Mouse (Mus musculus): ENCODE measurements around the gene Etfdh. TPM values are rescaled to one million over a fixed set of nuclear protein-coding genes. Genes with fewer than 3 reads are reported as not detected.

The Etfdh gene
- polyA plus RNA-seq, 1 experiment from 2014 or later: 67.4 TPM

DNA sequence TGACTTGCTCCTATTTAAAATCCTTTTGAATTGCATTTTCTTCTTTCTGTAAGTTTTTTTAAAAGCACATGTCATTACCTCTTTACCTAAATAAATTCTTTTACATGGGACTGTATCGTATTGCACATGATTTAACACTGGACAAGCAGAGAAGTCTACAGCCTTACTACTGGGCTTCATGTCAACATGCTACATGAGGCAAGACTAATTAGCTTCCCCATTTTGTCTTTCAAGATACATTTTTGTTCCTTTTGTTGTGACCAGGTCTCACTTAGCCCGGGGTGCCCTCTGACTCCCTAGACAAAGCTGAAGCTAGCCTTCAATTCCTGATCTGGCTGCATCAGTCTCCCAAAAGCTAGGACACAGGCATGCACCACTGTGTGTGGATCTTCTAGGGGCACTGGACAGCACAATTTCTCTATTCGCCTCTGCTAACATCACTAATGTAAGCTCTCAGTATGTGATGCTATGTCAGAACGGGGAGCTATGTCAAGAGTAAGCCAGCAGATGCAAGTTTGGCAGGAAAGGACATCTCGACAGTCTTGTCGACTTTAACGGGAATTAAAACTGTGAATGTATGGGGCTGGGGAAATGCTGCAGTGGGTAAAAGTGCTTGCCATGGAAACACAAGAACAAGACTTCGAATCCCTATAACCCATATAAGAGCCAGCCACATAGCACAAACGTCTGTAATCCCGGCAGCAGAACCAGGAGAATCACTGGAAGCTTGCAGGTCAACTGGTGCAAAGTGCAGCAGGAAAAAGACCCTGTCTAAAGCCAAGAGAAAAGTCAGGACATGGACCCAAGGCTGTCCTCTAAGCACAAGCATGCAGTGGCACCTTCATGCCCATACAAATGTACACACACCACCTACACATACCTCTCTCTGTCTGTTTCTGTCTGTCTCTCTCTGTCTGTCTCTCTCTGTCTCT lies 67.2 kb downstream of the Etfdh start:
- ATAC-seq (replicated peaks; ENCODE audit: low FRiP score): no peak
- Histone ChIP-seq H3K4me3 (replicated peaks) (no peak overlapping the region), H3K9ac (no peak overlapping the region), H3K27me3 (no peaks in the 10 kb centered on the region), H3K27ac (no peak overlapping the region), H3K9me3 (replicated peaks) (no peaks in the 10 kb centered on the region), H3K4me1 (peaks cover 35% of the 10 kb centered on the region), H3K4me2 (no peak overlapping the region), H3K36me3 (no peaks in the 10 kb centered on the region)
- WGBS: 84% methylated on average over 10 of the region's 10 CpGs

DNA sequence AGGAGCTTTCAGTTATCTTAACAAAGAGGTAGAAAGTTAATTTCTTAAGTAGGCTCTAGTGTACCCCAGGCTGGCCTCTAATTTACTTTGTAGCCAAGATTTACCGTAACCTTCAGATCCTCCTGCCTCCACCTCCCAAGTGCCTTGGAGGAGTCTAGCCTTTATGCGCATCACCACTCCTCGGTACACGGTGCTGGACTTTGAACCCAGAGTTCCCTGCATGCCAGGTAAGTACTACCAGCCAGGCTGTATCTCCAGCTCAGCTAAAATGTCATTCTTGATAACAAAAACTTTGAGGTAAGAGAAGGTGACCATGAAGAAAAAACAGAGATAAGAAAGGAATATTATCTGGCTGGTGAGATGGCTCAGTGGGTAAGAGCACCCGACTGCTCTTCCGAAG lies 68.7 kb downstream of the Etfdh start:
- ATAC-seq (replicated peaks; ENCODE audit: low FRiP score): no peak
- WGBS: 95% methylated on average over 6 of the region's 6 CpGs

DNA sequence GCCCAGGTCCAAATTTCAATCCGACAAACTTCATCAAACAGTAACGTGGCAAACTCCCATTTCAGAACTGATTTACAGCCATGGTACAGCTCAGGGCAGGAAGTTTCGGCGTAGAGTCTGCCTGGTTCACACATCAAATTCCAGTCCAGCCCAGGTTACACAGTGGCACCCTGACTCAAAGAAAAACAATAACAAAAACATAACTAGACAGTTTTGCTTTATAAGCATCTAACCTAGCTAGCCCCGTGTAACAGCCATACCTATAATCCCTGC lies 69.6 kb downstream of the Etfdh start:
- ATAC-seq (replicated peaks; ENCODE audit: low FRiP score): peak; percentile 66
- Histone ChIP-seq H3K36me3 (no peaks in the 10 kb centered on the region), H3K4me3 (replicated peaks) (no peak overlapping the region), H3K9me3 (replicated peaks) (no peaks in the 10 kb centered on the region), H3K9ac (no peak overlapping the region), H3K27me3 (no peaks in the 10 kb centered on the region), H3K4me1 (peaks cover 21% of the 10 kb centered on the region), H3K4me2 (peak overlapping the region; percentile 20), H3K27ac (peak overlapping the region; percentile 85)
- 13% methylated on average over 5 of the region's 5 CpGs for WGBS

More for the DNA sequence above, 68.7 kb downstream of the Etfdh start:
- no peak overlapping the region for H3K4me3 ChIP-seq (replicated peaks)
- H3K4me2 ChIP-seq: no peak overlapping the region
- H3K27me3 ChIP-seq: no peaks in the 10 kb centered on the region
- H3K36me3 ChIP-seq: no peaks in the 10 kb centered on the region
- H3K27ac ChIP-seq: peak overlapping the region; percentile 85; the same call in 1 of the 2 replicates
- no peaks in the 10 kb centered on the region for H3K9me3 ChIP-seq (replicated peaks)
- H3K4me1 ChIP-seq: peaks cover 22% of the 10 kb centered on the region
- no peak overlapping the region for H3K9ac ChIP-seq

DNA sequence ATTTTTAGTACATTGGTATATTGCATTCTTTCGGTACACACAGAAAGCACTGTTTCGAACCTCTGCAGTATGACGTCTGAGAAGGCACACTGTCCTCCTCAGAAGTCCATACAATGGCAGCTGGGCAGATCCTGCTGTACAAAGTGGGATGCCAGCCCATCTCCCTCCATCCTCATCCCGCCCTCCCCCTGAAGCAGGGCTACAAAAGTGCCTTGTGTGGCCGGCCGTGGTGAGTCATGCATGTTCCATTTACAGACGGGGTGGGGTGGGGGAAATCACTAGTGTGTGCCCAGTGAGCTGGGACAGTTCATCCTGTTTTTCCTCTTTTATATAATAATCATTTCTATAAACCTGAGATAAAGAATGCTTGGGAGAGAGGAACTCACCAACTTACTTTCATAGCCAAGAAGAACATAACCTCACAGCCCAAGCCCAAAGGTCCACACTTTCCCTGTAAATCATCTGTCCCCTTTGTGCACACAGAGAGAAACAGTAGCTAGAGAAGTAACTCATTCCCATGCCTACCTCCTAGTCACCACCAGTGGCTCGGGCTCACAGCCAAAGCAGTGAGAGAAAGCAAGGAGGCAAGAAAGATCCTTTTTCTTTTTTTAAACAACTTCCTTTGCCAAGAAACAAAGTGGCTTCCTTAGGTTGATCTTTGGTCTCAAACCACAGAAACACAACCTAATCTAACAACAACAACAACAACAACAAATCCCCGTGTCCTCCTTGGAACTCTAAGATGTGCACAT lies 70.1 kb downstream of the Etfdh start:
- no peak overlapping the region for H3K4me3 ChIP-seq (replicated peaks)
- H3K9ac ChIP-seq: no peak overlapping the region
- no peaks in the 10 kb centered on the region for H3K36me3 ChIP-seq
- H3K27me3 ChIP-seq: no peaks in the 10 kb centered on the region
- H3K27ac ChIP-seq: peak overlapping the region; percentile 85
- peaks cover 21% of the 10 kb centered on the region for H3K4me1 ChIP-seq
- H3K9me3 ChIP-seq (replicated peaks): no peaks in the 10 kb centered on the region
- peak overlapping the region; percentile 20 for H3K4me2 ChIP-seq
- ATAC-seq (replicated peaks; ENCODE audit: low FRiP score): peak; percentile 67; the same call in 1 of the 2 replicates
- 53% methylated on average over 9 of the region's 9 CpGs for WGBS

- H3K4me2 ChIP-seq: no peak overlapping the region
- WGBS: 88% methylated on average over 6 of the region's 6 CpGs
- no peak overlapping the region for H3K9ac ChIP-seq
- ATAC-seq (replicated peaks; ENCODE audit: low FRiP score): no peak
- H3K27ac ChIP-seq: no peak overlapping the region
- H3K27me3 ChIP-seq: no peaks in the 10 kb centered on the region
- no peaks in the 10 kb centered on the region for H3K36me3 ChIP-seq
- peaks cover 22% of the 10 kb centered on the region for H3K4me1 ChIP-seq
- no peak overlapping the region for H3K4me3 ChIP-seq (replicated peaks)
- no peaks in the 10 kb centered on the region for H3K9me3 ChIP-seq (replicated peaks)
Measured at GRCm38 (mm10) chr3:79555061-79555460, 74.2 kb downstream of the Etfdh start.

Other genes with a start within 250 kb of the Etfdh start
- 3.8 and 4.8 TPM in 2 replicates for gene Fnip2, start 61.7 kb downstream of the Etfdh start, polyA plus RNA-seq (2015; fragmentation: Nextera tagmentation; extraction: Ambion mirVana)
- gene Ppid, start 38.2 kb downstream of the Etfdh start, polyA plus RNA-seq (2015; fragmentation: Nextera tagmentation; extraction: Ambion mirVana): 168 and 181 TPM in 2 replicates
- 30.7 and 33.0 TPM in 2 replicates for gene 4930579G24Rik, start 421 bp downstream of the Etfdh start, polyA plus RNA-seq (2015; fragmentation: Nextera tagmentation; extraction: Ambion mirVana)
- 0.16 TPM in 1 of 2 replicates, not detected in the other for gene Rxfp1, start 108.4 kb upstream of the Etfdh start, polyA plus RNA-seq (2015; fragmentation: Nextera tagmentation; extraction: Ambion mirVana)
- gene Tmem144, start 223.3 kb upstream of the Etfdh start, polyA plus RNA-seq (2015; fragmentation: Nextera tagmentation; extraction: Ambion mirVana): 5.1 and 6.3 TPM in 2 replicates